Mouse (Mus musculus) midbrain, embryonic 14.5 days (tissue): ENCODE results near the gene Tmem106a. TPM values are rescaled to one million over a fixed set of nuclear protein-coding genes. Genes with fewer than 3 reads are reported as not detected.
"Not testable (repeated sequence)": the region's sequence is repeated elsewhere in the genome, so short reads cannot be mapped to it uniquely, and the experiment has no call there.

Source experiments
- ATAC-seq: fragments of 200-750 bp; cut with Nextera tagmentation; 2 replicates; pipeline ENCODE4 v1.8.0; 2017; ENCODE audit warnings: moderate number of reproducible peaks, moderate library complexity; ENCODE audit not compliant: low FRiP score, low TSS enrichment
- DNase-seq: peaks from one replicate; pipeline ENCODE4 v3.0.0-alpha.2; 2015
- H3K27ac ChIP-seq: fragments of 300-500 bp; sonication (generic); replicated peaks from 2 replicates; pipeline ENCODE4 v1.5.1; 2014; ENCODE audit warnings: mild to moderate bottlenecking, low read depth, low read length, moderate library complexity
- H3K27me3 ChIP-seq: fragments of 300-500 bp; sonication (generic); 2 replicates; pipeline ENCODE4 v1.6.1; 2014; ENCODE audit warnings: low read length, control low read depth, mixed read lengths; ENCODE audit not compliant: control insufficient read depth, insufficient read depth
- H3K36me3 ChIP-seq: fragments of 300-500 bp; sonication (generic); 2 replicates; pipeline ENCODE4 v1.6.1; 2014; ENCODE audit warnings: low read length, control low read depth; ENCODE audit not compliant: control insufficient read depth, insufficient read depth
- H3K4me1 ChIP-seq: fragments of 300-500 bp; sonication (generic); 2 replicates; pipeline ENCODE4 v1.6.1; 2014; ENCODE audit warnings: mild to moderate bottlenecking, antibody characterized with exemption, low read length, control low read depth; ENCODE audit not compliant: control insufficient read depth, insufficient read depth
- H3K4me2 ChIP-seq: fragments of 300-500 bp; sonication (generic); 2 replicates; pipeline ENCODE4 v1.6.1; 2014; ENCODE audit warnings: mild to moderate bottlenecking, low read length, moderate library complexity
- H3K4me3 ChIP-seq: fragments of 300-500 bp; sonication (generic); replicated peaks from 2 replicates; pipeline ENCODE4 v1.5.1; 2014; ENCODE audit warnings: low read depth, low read length
- H3K9ac ChIP-seq: fragments of 300-500 bp; sonication (generic); replicated peaks from 2 replicates; pipeline ENCODE4 v1.6.1; 2014; ENCODE audit warnings: mild to moderate bottlenecking, low read length, moderate library complexity
- H3K9me3 ChIP-seq: fragments of 300-500 bp; sonication (generic); 2 replicates; pipeline ENCODE4 v1.6.1; 2016; ENCODE audit warnings: low read length, control low read depth, mixed read lengths; ENCODE audit not compliant: control insufficient read depth
- WGBS: fragments of 180-500 bp; shearing (Covaris S2); extraction: QIAGEN DNeasy Blood & Tissue Kit; methylation state at CpG from one replicate; pipeline ENCODE4 v1.1.7; 2014; 5-methylcytosine and 5-hydroxymethylcytosine counted together
- polyA plus RNA-seq: library from polyadenylated mRNA; unstranded; fragments of >200 nt; fragmentation: Nextera tagmentation; extraction: Ambion mirVana; gene quantifications from 2 replicates; pipeline ENCODE4 v1.2.1, GENCODE M21; 2014

Tmem106a gene
- polyA plus RNA-seq, 1 experiment from 2014 or later: 3.5 TPM

GRCm38 (mm10) chr11:101620022-101620655 lies 38.1 kb downstream of the Tmem106a start:
- WGBS: 91% methylated on average over 11 of the region's 11 CpGs
- not testable (repeated sequence) for H3K9me3 ChIP-seq, H3K27ac ChIP-seq, ATAC-seq, DNase-seq, H3K36me3 ChIP-seq, H3K4me2 ChIP-seq, H3K27me3 ChIP-seq, H3K9ac ChIP-seq, H3K4me3 ChIP-seq
- peaks cover 15% of the 10 kb centered on the region for H3K4me1 ChIP-seq

- DNase-seq: no peak
- Histone ChIP-seq H3K9ac (peak overlapping the region; percentile 45; the same call in 1 of the 2 replicates), H3K4me2 (peak overlapping the region; percentile 89), H3K27me3 (no peaks in the 10 kb centered on the region), H3K4me3 (peak overlapping the region; percentile 33), H3K27ac (peak overlapping the region; percentile 84), H3K9me3 (no peaks in the 10 kb centered on the region), H3K36me3 (no peaks in the 10 kb centered on the region), H3K4me1 (no peaks in the 10 kb centered on the region; the same call in 1 of the 2 replicates)
- ATAC-seq: peak; percentile 24; the same call in 1 of the 2 replicates
- 8% methylated on average over 8 of the region's 8 CpGs for WGBS
Measured at GRCm38 (mm10) chr11:101626649-101626994, 44.6 kb downstream of the Tmem106a start.

- Histone ChIP-seq H3K36me3 (no peaks in the 10 kb centered on the region), H3K27me3 (no peaks in the 10 kb centered on the region), H3K27ac (peak within 1 kb of the TSS; percentile 84), H3K4me1 (no peaks in the 10 kb centered on the region; the same call in 1 of the 2 replicates), H3K9me3 (no peaks in the 10 kb centered on the region), H3K4me2 (peak within 1 kb of the TSS; percentile 89), H3K4me3 (peak within 1 kb of the TSS; percentile 57), H3K9ac (peak within 1 kb of the TSS; percentile 59)
- WGBS: under 1% methylated on average over 32 of the region's 34 CpGs
- peak; percentile 85 for DNase-seq
- peak; percentile 80 for ATAC-seq
Measured at GRCm38 (mm10) chr11:101626995-101627856, 45.2 kb downstream of the Tmem106a start, which contains the start of gene Rdm1. Rdm1 (plus strand) TSS chr11:101627195.

- Histone ChIP-seq H3K4me3 (peak overlapping the region; percentile 57), H3K9me3 (no peaks in the 10 kb centered on the region), H3K27ac (peak overlapping the region; percentile 83), H3K27me3 (no peaks in the 10 kb centered on the region), H3K9ac (peak overlapping the region; percentile 59), H3K4me1 (no peaks in the 10 kb centered on the region; the same call in 1 of the 2 replicates), H3K36me3 (no peaks in the 10 kb centered on the region), H3K4me2 (peak overlapping the region; percentile 89)
- peak; percentile 17; the same call in 1 of the 2 replicates for ATAC-seq
- under 1% methylated on average over 33 of the region's 33 CpGs for WGBS
- peak; percentile 92 for DNase-seq
Measured at GRCm38 (mm10) chr11:101627857-101628559, 46.0 kb downstream of the Tmem106a start.

- peak overlapping the region; percentile 89 for H3K4me2 ChIP-seq
- not testable (repeated sequence) for ATAC-seq, DNase-seq, H3K27me3 ChIP-seq, H3K9ac ChIP-seq, H3K36me3 ChIP-seq, H3K27ac ChIP-seq, H3K4me1 ChIP-seq, H3K9me3 ChIP-seq
- H3K4me3 ChIP-seq: peak overlapping the region; percentile 57; the same call in 1 of the 2 replicates
- 67% methylated on average over 4 of the region's 5 CpGs for WGBS
Measured at GRCm38 (mm10) chr11:101628733-101629417, 46.8 kb downstream of the Tmem106a start.

- no peaks in the 10 kb centered on the region for H3K9me3 ChIP-seq
- no peak overlapping the region for H3K9ac ChIP-seq
- no peak overlapping the region for H3K27ac ChIP-seq
- H3K4me3 ChIP-seq: no peak overlapping the region
- DNase-seq (no peak), ATAC-seq (no peak)
- H3K4me1 ChIP-seq: no peaks in the 10 kb centered on the region
- 87% methylated on average over 10 of the region's 10 CpGs for WGBS
- H3K4me2 ChIP-seq: no peak overlapping the region
- 0 out of 2 replicates have a peak, but pooled peaks cover 3% of the 10 kb centered on the region for H3K36me3 ChIP-seq
- H3K27me3 ChIP-seq: no peaks in the 10 kb centered on the region
Measured at GRCm38 (mm10) chr11:101635660-101636059, 53.6 kb downstream of the Tmem106a start.

- no peak for DNase-seq
- 96% methylated on average over 4 of the region's 4 CpGs for WGBS
- Histone ChIP-seq H3K9ac (no peak overlapping the region), H3K4me2 (no peak overlapping the region), H3K27me3 (no peaks in the 10 kb centered on the region), H3K27ac (no peak overlapping the region), H3K4me3 (no peak overlapping the region), H3K4me1 (no peaks in the 10 kb centered on the region), H3K9me3 (no peaks in the 10 kb centered on the region), H3K36me3 (0 out of 2 replicates have a peak, but pooled peaks cover 2% of the 10 kb centered on the region)
- ATAC-seq: no peak
Measured at GRCm38 (mm10) chr11:101639761-101640160, 57.7 kb downstream of the Tmem106a start.
